Mouse (Mus musculus) ES-Bruce4 (cell line): ENCODE data around the gene Gatad2b. TPM values are rescaled to one million over a fixed set of nuclear protein-coding genes. Genes with fewer than 3 reads are reported as not detected.

Experiments used
- H3K27ac ChIP-seq: 2 replicates; pipeline ENCODE4 v1.5.1; 2012; ENCODE audit warnings: low read length, inconsistent platforms; ENCODE audit not compliant: insufficient read depth
- H3K27me3 ChIP-seq: 2 replicates; pipeline ENCODE4 v1.6.1; 2012; ENCODE audit warnings: mild to moderate bottlenecking, low read length, inconsistent platforms; ENCODE audit not compliant: control insufficient read depth, poor library complexity, insufficient read depth, severe bottlenecking
- H3K36me3 ChIP-seq: 2 replicates; pipeline ENCODE4 v1.6.1; 2012; ENCODE audit warnings: inconsistent platforms, mild to moderate bottlenecking, low read length, moderate library complexity; ENCODE audit not compliant: control insufficient read depth, poor library complexity, insufficient read depth, severe bottlenecking
- H3K4me1 ChIP-seq: one replicate; pipeline ENCODE4 v1.8.1; 2011; ENCODE audit warnings: low read length; ENCODE audit not compliant: control insufficient read depth, insufficient read depth
- H3K4me3 ChIP-seq: 2 replicates; pipeline ENCODE4 v1.5.1; 2011; ENCODE audit warnings: low read depth, mild to moderate bottlenecking, low read length
- H3K9ac ChIP-seq: 2 replicates; pipeline ENCODE4 v1.6.1; 2012; ENCODE audit warnings: low read depth, mild to moderate bottlenecking, inconsistent platforms; ENCODE audit not compliant: poor library complexity, severe bottlenecking
- H3K9me3 ChIP-seq: replicated peaks from 2 replicates; pipeline ENCODE4 v1.6.1; 2012; ENCODE audit warnings: mild to moderate bottlenecking, low read length, inconsistent platforms; ENCODE audit not compliant: control insufficient read depth, poor library complexity, insufficient read depth, severe bottlenecking
- CTCF ChIP-seq: IDR thresholded peaks from one replicate; pipeline ENCODE4 v1.8.1; 2011; ENCODE audit warnings: low read depth, low read length
- EP300 ChIP-seq: IDR thresholded peaks from 2 replicates; pipeline ENCODE4 v1.6.1; 2011; ENCODE audit warnings: low read depth, low read length; ENCODE audit not compliant: insufficient read depth
- POLR2A ChIP-seq: IDR thresholded peaks from one replicate; pipeline ENCODE4 v1.8.1; 2011; ENCODE audit warnings: low read length; ENCODE audit not compliant: insufficient read depth
- polyA plus RNA-seq: library from polyadenylated mRNA; stranded (reverse); fragments of >200 nt; gene quantifications from 2 replicates; pipeline ENCODE4 v1.2.4, GENCODE M21; 2011; ENCODE audit warnings: low read depth; ENCODE audit not compliant: missing spikeins, insufficient read depth, insufficient read length

The Gatad2b gene
- polyA plus RNA-seq, 1 experiment, result 66.1 TPM

GRCm38 (mm10) chr3:90404121-90404520, 111.1 kb downstream of the Gatad2b start:
- H3K36me3 ChIP-seq, result peaks cover 84% of the 10 kb centered on the region
- no peak for TF ChIP-seq POLR2A
- no peak for TF ChIP-seq EP300
- TF ChIP-seq CTCF, result no peak
- no peak overlapping the region for H3K9ac ChIP-seq
- H3K27me3 ChIP-seq, result no peaks in the 10 kb centered on the region
- H3K4me3 ChIP-seq, result no peak overlapping the region
- no peaks in the 10 kb centered on the region for H3K4me1 ChIP-seq
- H3K9me3 ChIP-seq, result no peaks in the 10 kb centered on the region
- H3K27ac ChIP-seq, result no peak overlapping the region

- Histone ChIP-seq H3K9ac (no peak overlapping the region), H3K36me3 (peaks cover 85% of the 10 kb centered on the region)
- TF ChIP-seq EP300 (no peak), CTCF (no peak), POLR2A (no peak)
Observed at GRCm38 (mm10) chr3:90404609-90405008, 111.6 kb downstream of the Gatad2b start.

GRCm38 (mm10) chr3:90406414-90406813, 113.4 kb downstream of the Gatad2b start:
- H3K4me1 ChIP-seq, result no peaks in the 10 kb centered on the region
- no peak for TF ChIP-seq CTCF
- no peak for TF ChIP-seq EP300
- no peak for TF ChIP-seq POLR2A
- H3K27me3 ChIP-seq, result no peaks in the 10 kb centered on the region
- no peak overlapping the region for H3K27ac ChIP-seq
- no peak overlapping the region for H3K4me3 ChIP-seq
- peaks cover 80% of the 10 kb centered on the region for H3K36me3 ChIP-seq
- H3K9me3 ChIP-seq, result no peaks in the 10 kb centered on the region
- no peak overlapping the region for H3K9ac ChIP-seq

More at GRCm38 (mm10) chr3:90404609-90405008, 111.6 kb downstream of the Gatad2b start:
- Histone ChIP-seq H3K4me1 (no peaks in the 10 kb centered on the region), H3K27me3 (no peaks in the 10 kb centered on the region), H3K9me3 (no peaks in the 10 kb centered on the region), H3K27ac (no peak overlapping the region), H3K4me3 (no peak overlapping the region)

GRCm38 (mm10) chr3:90408721-90409120, 115.7 kb downstream of the Gatad2b start:
- no peak for TF ChIP-seq POLR2A
- no peak for TF ChIP-seq EP300
- TF ChIP-seq CTCF, result no peak
- Histone ChIP-seq H3K4me1 (no peaks in the 10 kb centered on the region), H3K27me3 (no peaks in the 10 kb centered on the region), H3K9me3 (no peaks in the 10 kb centered on the region), H3K27ac (no peak overlapping the region), H3K4me3 (no peak overlapping the region), H3K9ac (no peak overlapping the region), H3K36me3 (peaks cover 66% of the 10 kb centered on the region)

- peaks cover 61% of the 10 kb centered on the region for H3K36me3 ChIP-seq
- H3K9me3 ChIP-seq, result no peaks in the 10 kb centered on the region
- no peak overlapping the region for H3K4me3 ChIP-seq
- H3K9ac ChIP-seq, result no peak overlapping the region
- no peaks in the 10 kb centered on the region for H3K27me3 ChIP-seq
- peak; percentile 87 for TF ChIP-seq CTCF
- TF ChIP-seq EP300, result no peak
- no peak for TF ChIP-seq POLR2A
- no peak overlapping the region for H3K27ac ChIP-seq
- H3K4me1 ChIP-seq, result no peaks in the 10 kb centered on the region
Observed at GRCm38 (mm10) chr3:90412312-90413010, 119.5 kb downstream of the Gatad2b start.

- no peak for TF ChIP-seq EP300
- no peak for TF ChIP-seq CTCF
- TF ChIP-seq POLR2A, result no peak
- H3K9ac ChIP-seq, result no peak overlapping the region
Observed at GRCm38 (mm10) chr3:90413011-90413396, 120.0 kb downstream of the Gatad2b start.

More at GRCm38 (mm10) chr3:90413011-90413396, 120.0 kb downstream of the Gatad2b start:
- Histone ChIP-seq H3K9me3 (no peaks in the 10 kb centered on the region), H3K27me3 (no peaks in the 10 kb centered on the region), H3K27ac (no peak overlapping the region), H3K4me1 (no peaks in the 10 kb centered on the region), H3K4me3 (no peak overlapping the region), H3K36me3 (peaks cover 60% of the 10 kb centered on the region)

Other genes starting within 250 kb of the Gatad2b start
- gene 4933434E20Rik, start 241.5 kb upstream of the Gatad2b start, polyA plus RNA-seq, result 67.1 and 67.6 TPM in 2 replicates
- 414 and 432 TPM in 2 replicates for gene Ubap2l, start 240.6 kb upstream of the Gatad2b start, polyA plus RNA-seq
- gene Tpm3, start 220.5 kb upstream of the Gatad2b start, polyA plus RNA-seq, result 286 and 305 TPM in 2 replicates
- gene Nup210l, start 189.0 kb upstream of the Gatad2b start, polyA plus RNA-seq, result 0.73 and 0.81 TPM in 2 replicates
- gene Rps27, start 79.5 kb upstream of the Gatad2b start, polyA plus RNA-seq, result 28.1 and 44.0 TPM in 2 replicates
- 8.0 and 12.4 TPM in 2 replicates for gene Rab13, start 79.5 kb upstream of the Gatad2b start, polyA plus RNA-seq
- 23.7 and 24.5 TPM in 2 replicates for gene Jtb, start 61.6 kb upstream of the Gatad2b start, polyA plus RNA-seq
- gene Creb3l4, start 49.7 kb upstream of the Gatad2b start, polyA plus RNA-seq, result 3.7 and 4.6 TPM in 2 replicates
- 60.5 and 62.4 TPM in 2 replicates for gene Slc39a1, start 45.0 kb upstream of the Gatad2b start, polyA plus RNA-seq
- 32.4 and 34.6 TPM in 2 replicates for gene Crtc2, start 39.0 kb upstream of the Gatad2b start, polyA plus RNA-seq
- gene Dennd4b, start 28.0 kb upstream of the Gatad2b start, polyA plus RNA-seq, result 12.3 and 12.8 TPM in 2 replicates
- 11.0 and 12.5 TPM in 2 replicates for gene Slc27a3, start 96.8 kb downstream of the Gatad2b start, polyA plus RNA-seq
- 68.6 and 71.0 TPM in 2 replicates for gene Ints3, start 140.4 kb downstream of the Gatad2b start, polyA plus RNA-seq
- 10.8 and 13.6 TPM in 2 replicates for gene Npr1, start 172.7 kb downstream of the Gatad2b start, polyA plus RNA-seq
- gene Ilf2, start 182.9 kb downstream of the Gatad2b start, polyA plus RNA-seq, result 211 and 233 TPM in 2 replicates
- 63.9 and 65.1 TPM in 2 replicates for gene Snapin, start 197.9 kb downstream of the Gatad2b start, polyA plus RNA-seq
- gene Chtop, start 216.3 kb downstream of the Gatad2b start, polyA plus RNA-seq, result 124 and 130 TPM in 2 replicates
- 46.3 and 50.4 TPM in 2 replicates for gene S100a1, start 221.2 kb downstream of the Gatad2b start, polyA plus RNA-seq
- 71.4 and 73.2 TPM in 2 replicates for gene S100a13, start 221.3 kb downstream of the Gatad2b start, polyA plus RNA-seq
- gene S100a14, start 233.7 kb downstream of the Gatad2b start, polyA plus RNA-seq, result 0.88 and 1.9 TPM in 2 replicates
- gene S100a16, start 244.1 kb downstream of the Gatad2b start, polyA plus RNA-seq, result 2.0 and 3.1 TPM in 2 replicates